Mouse (Mus musculus) stomach, embryonic 14.5 days (tissue): ENCODE data around the gene Etnk1. TPM values are rescaled to one million over a fixed set of nuclear protein-coding genes. Genes with fewer than 3 reads are reported as not detected.
"Not testable (repeated sequence)": the region's sequence is repeated elsewhere in the genome, so short reads cannot be mapped to it uniquely, and the experiment has no call there.

Experiments used
- ATAC-seq: fragments of 200-750 bp; cut with Nextera tagmentation; 2 replicates; pipeline ENCODE4 v1.8.0; 2017; ENCODE audit warnings: low read depth, moderate TSS enrichment; ENCODE audit not compliant: insufficient number of reproducible peaks, insufficient read depth, low FRiP score
- H3K27ac ChIP-seq: fragments of 300-500 bp; sonication (generic); 2 replicates; pipeline ENCODE4 v1.5.1; 2014; ENCODE audit warnings: mild to moderate bottlenecking, low read length, moderate library complexity, mixed read lengths
- H3K27me3 ChIP-seq: fragments of 300-500 bp; sonication (generic); 2 replicates; pipeline ENCODE4 v1.6.1; 2014; ENCODE audit warnings: low read length, control low read depth, mixed read lengths; ENCODE audit not compliant: control insufficient read depth, insufficient read depth
- H3K36me3 ChIP-seq: fragments of 300-500 bp; sonication (generic); 2 replicates; pipeline ENCODE4 v1.6.1; 2014; ENCODE audit warnings: mild to moderate bottlenecking, control low read depth, low read length, moderate library complexity, mixed read lengths; ENCODE audit not compliant: control insufficient read depth, insufficient read depth
- H3K4me1 ChIP-seq: fragments of 300-500 bp; sonication (generic); 2 replicates; pipeline ENCODE4 v1.6.1; 2014; ENCODE audit warnings: low read length, control low read depth, mixed read lengths; ENCODE audit not compliant: control insufficient read depth, insufficient read depth
- H3K4me2 ChIP-seq: fragments of 300-500 bp; sonication (generic); replicated peaks from 2 replicates; pipeline ENCODE4 v1.6.1; 2014; ENCODE audit warnings: low read depth, low read length, control low read depth
- H3K4me3 ChIP-seq: fragments of 300-500 bp; sonication (generic); 2 replicates; pipeline ENCODE4 v1.5.1; 2014; ENCODE audit warnings: low read depth, low read length, control low read depth
- H3K9ac ChIP-seq: fragments of 300-500 bp; sonication (generic); replicated peaks from 2 replicates; pipeline ENCODE4 v1.6.1; 2014; ENCODE audit warnings: low read depth, mild to moderate bottlenecking, control low read depth, low read length, moderate library complexity, mixed read lengths
- H3K9me3 ChIP-seq: fragments of 300-500 bp; sonication (generic); 2 replicates; pipeline ENCODE4 v1.6.1; 2016; ENCODE audit warnings: low read depth, low read length, control low read depth; ENCODE audit not compliant: control insufficient read depth
- WGBS: fragments of 180-500 bp; shearing (Covaris S2); extraction: QIAGEN DNeasy Blood & Tissue Kit; methylation state at CpG from one replicate; pipeline ENCODE4 v1.1.7; 2014; 5-methylcytosine and 5-hydroxymethylcytosine counted together
- polyA plus RNA-seq: library from polyadenylated mRNA; unstranded; fragments of >200 nt; fragmentation: Nextera tagmentation; extraction: Ambion mirVana; gene quantifications from 2 replicates; pipeline ENCODE4 v1.2.1, GENCODE M21; 2014

Etnk1 gene
- polyA plus RNA-seq, 1 experiment from 2014 or later: 24.2 TPM

- no peak for ATAC-seq
- H3K27me3 ChIP-seq: no peaks in the 10 kb centered on the region
- H3K27ac ChIP-seq: no peak overlapping the region
- no peak overlapping the region for H3K4me2 ChIP-seq
- no peaks in the 10 kb centered on the region for H3K4me1 ChIP-seq
- WGBS: 87% methylated on average over 13 of the region's 13 CpGs
- no peaks in the 10 kb centered on the region for H3K9me3 ChIP-seq
- no peak overlapping the region for H3K4me3 ChIP-seq
- H3K9ac ChIP-seq: no peak overlapping the region
- no peaks in the 10 kb centered on the region for H3K36me3 ChIP-seq
Observed at GRCm38 (mm10) chr6:143135097-143135496, 31.9 kb upstream of the Etnk1 start.

GRCm38 (mm10) chr6:143136688-143137087, 30.3 kb upstream of the Etnk1 start:
- H3K27me3 ChIP-seq: no peaks in the 10 kb centered on the region
- H3K9me3 ChIP-seq: no peaks in the 10 kb centered on the region
- 98% methylated on average over 7 of the region's 7 CpGs for WGBS
- no peaks in the 10 kb centered on the region for H3K36me3 ChIP-seq
- no peaks in the 10 kb centered on the region for H3K4me1 ChIP-seq
- H3K4me3 ChIP-seq: no peak overlapping the region
- H3K9ac ChIP-seq: no peak overlapping the region
- no peak overlapping the region for H3K27ac ChIP-seq
- H3K4me2 ChIP-seq: no peak overlapping the region
- ATAC-seq: no peak

- Histone ChIP-seq H3K4me2 (no peak overlapping the region), H3K27ac (no peak overlapping the region), H3K27me3 (no peaks in the 10 kb centered on the region), H3K36me3 (no peaks in the 10 kb centered on the region), H3K4me3 (no peak overlapping the region), H3K9ac (no peak overlapping the region), H3K9me3 (no peaks in the 10 kb centered on the region), H3K4me1 (no peaks in the 10 kb centered on the region)
- WGBS: 47% methylated on average over 5 of the region's 5 CpGs
- ATAC-seq: no peak
Observed at GRCm38 (mm10) chr6:143137341-143137740, 29.7 kb upstream of the Etnk1 start.

- H3K36me3 ChIP-seq: no peaks in the 10 kb centered on the region
- 72% methylated on average over 2 of the region's 2 CpGs for WGBS
- H3K27me3 ChIP-seq: no peaks in the 10 kb centered on the region
- H3K4me3 ChIP-seq: no peak overlapping the region
- H3K4me2 ChIP-seq: no peak overlapping the region
- H3K27ac ChIP-seq: no peak overlapping the region
- H3K4me1 ChIP-seq: no peaks in the 10 kb centered on the region
- H3K9me3 ChIP-seq: no peaks in the 10 kb centered on the region
- ATAC-seq: no peak
- H3K9ac ChIP-seq: no peak overlapping the region
Observed at GRCm38 (mm10) chr6:143139417-143139816, 27.6 kb upstream of the Etnk1 start.

- no peak overlapping the region for H3K9ac ChIP-seq
- no peaks in the 10 kb centered on the region for H3K9me3 ChIP-seq
- H3K27ac ChIP-seq: no peak overlapping the region
- no peaks in the 10 kb centered on the region for H3K27me3 ChIP-seq
- WGBS: 88% methylated on average over 9 of the region's 9 CpGs
- ATAC-seq: no peak
- no peak overlapping the region for H3K4me3 ChIP-seq
- H3K4me1 ChIP-seq: no peaks in the 10 kb centered on the region
- H3K4me2 ChIP-seq: no peak overlapping the region
- H3K36me3 ChIP-seq: no peaks in the 10 kb centered on the region
Observed at GRCm38 (mm10) chr6:143140884-143141283, 26.1 kb upstream of the Etnk1 start.

- not testable (repeated sequence) for H3K4me1 ChIP-seq, H3K4me2 ChIP-seq, H3K4me3 ChIP-seq, ATAC-seq, H3K27ac ChIP-seq, H3K27me3 ChIP-seq, H3K36me3 ChIP-seq, H3K9ac ChIP-seq, H3K9me3 ChIP-seq
- WGBS: 69% methylated on average over 8 of the region's 10 CpGs
Observed at GRCm38 (mm10) chr6:143141624-143142592, 25.1 kb upstream of the Etnk1 start.

GRCm38 (mm10) chr6:143142861-143143260, 24.2 kb upstream of the Etnk1 start:
- Histone ChIP-seq H3K4me3 (no peak overlapping the region), H3K9ac (no peak overlapping the region), H3K27me3 (no peaks in the 10 kb centered on the region), H3K4me2 (no peak overlapping the region), H3K4me1 (no peaks in the 10 kb centered on the region), H3K36me3 (no peaks in the 10 kb centered on the region), H3K27ac (no peak overlapping the region), H3K9me3 (no peaks in the 10 kb centered on the region)
- WGBS: 96% methylated on average over 4 of the region's 4 CpGs
- no peak for ATAC-seq

- Histone ChIP-seq H3K27me3 (no peaks in the 10 kb centered on the region), H3K4me3 (no peak overlapping the region), H3K9ac (no peak overlapping the region), H3K9me3 (no peaks in the 10 kb centered on the region), H3K27ac (no peak overlapping the region), H3K36me3 (no peaks in the 10 kb centered on the region), H3K4me2 (peak overlapping the region; percentile 51; the same call in 1 of the 2 replicates), H3K4me1 (no peaks in the 10 kb centered on the region)
- no peak for ATAC-seq
- WGBS: 77% methylated on average over 9 of the region's 9 CpGs
Observed at GRCm38 (mm10) chr6:143143321-143143720, 23.7 kb upstream of the Etnk1 start.
